Mouse (Mus musculus) left cerebral cortex, adult 18-20 months (tissue): ENCODE data around the gene Gbx2. TPM values are rescaled to one million over a fixed set of nuclear protein-coding genes. Genes with fewer than 3 reads are reported as not detected.

ENCODE experiments used
- DNase-seq, 2 experiments: peaks; one replicate each; pipeline ENCODE4 v3.0.0; 2021 to 2022; ENCODE audit warnings: low spot score in 2 of 2, mixed read lengths in 1 of 2
- total RNA-seq, 2 experiments: library from RNA; stranded (reverse); gene quantifications; 2 replicates each; pipeline ENCODE4 v1.2.3; 2021

Gbx2 gene
- total RNA-seq, 2 experiments from 2014 or later, result 0.21 to 0.89 TPM

DNA sequence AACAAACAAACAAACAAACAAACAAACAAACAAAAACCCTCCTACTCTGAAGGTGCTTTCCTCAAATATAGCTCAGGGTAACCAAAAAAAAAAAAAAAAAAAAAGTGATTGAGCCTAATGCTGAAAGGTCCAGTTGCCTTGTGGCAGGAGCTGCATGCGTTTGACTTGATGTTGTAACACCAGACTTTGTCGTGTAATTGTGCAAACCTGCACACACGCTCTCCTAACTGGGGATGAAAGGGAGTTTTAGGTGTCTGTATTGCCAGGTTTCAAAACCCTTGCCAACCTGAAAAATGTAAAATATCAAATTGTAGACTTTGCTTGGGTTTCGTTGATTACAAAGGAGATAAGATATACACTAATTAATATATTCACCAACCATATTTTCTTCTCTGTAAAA is 17.4 kb downstream of the Gbx2 start:
- no peak for DNase-seq

DNA sequence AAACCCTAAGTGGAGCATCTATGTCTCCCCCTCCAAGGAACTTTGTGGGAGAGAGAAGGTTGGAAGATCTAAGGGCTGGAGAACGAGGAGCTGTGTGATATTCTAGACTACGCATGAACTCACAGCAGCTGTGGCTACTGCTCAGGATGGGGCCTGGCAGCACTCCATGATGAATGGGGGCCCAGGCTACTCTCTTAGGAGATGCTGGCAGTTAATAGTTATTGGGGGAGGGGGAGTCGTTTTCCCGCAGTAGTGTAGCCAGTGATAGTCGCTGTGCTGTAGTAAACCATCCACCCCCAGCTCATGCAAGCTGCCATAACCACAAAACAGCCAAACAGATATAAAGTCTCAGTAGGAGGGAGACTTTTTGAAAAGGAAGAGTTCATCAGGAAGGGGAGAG is 18.6 kb downstream of the Gbx2 start:
- no peak for DNase-seq

DNA sequence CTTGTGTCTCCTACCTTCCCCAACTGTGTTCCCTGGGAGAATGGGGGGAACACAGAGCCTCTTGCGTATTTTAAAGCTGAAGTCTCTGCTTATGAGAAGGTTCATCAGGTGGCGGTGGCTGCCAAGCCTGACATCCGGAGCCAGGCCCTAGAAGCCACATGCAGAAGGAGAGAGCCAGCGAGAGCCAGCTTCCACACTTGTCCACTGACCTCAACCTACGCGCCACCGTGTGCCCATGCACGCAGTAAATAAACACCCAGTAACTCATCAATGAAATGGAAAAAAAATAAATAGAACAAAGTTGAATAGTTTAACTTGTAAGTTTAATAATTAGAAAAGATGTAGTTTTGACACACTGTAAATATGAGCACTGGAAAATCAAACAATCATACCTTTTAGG is 21.2 kb downstream of the Gbx2 start:
- no peak for DNase-seq

DNA sequence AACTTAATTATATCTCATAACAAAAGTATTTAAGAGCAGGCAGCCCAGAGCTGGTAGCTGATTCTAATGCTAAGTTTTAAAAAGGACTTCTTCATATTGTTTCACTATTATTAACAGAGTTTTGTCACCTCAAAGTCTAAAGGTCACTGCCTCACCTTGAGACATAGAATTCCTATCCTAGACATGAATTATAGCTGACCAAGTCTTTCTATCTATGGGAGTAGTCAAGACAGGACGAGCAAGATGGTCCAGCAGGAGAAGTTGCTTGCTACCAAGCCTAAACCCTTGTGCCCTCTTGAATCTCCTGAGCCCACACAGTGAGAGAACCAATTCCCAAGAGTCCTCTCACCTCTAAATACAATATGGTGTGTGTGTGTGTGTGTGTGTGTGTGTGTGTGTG is 28.3 kb downstream of the Gbx2 start:
- DNase-seq, result no peak

DNA sequence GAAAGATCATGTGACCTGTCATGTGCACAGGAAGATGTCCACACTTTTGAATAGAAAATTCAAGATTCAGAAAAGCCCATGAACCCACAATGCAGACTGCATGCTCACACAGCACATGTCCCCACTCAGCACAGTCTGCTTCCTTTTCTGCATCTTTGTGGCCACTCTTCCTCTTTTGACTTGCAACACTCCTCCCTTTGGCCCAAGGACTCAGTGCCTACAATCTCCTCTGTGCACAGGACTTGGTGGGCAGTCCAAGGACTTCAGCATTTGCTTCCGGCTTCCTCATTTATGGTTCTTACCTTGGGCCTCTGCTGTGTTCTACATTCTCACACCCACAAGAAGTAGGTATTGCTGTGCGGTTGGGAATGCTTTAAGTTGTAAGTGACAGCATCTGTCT is 28.7 kb downstream of the Gbx2 start:
- no peak for DNase-seq

DNA sequence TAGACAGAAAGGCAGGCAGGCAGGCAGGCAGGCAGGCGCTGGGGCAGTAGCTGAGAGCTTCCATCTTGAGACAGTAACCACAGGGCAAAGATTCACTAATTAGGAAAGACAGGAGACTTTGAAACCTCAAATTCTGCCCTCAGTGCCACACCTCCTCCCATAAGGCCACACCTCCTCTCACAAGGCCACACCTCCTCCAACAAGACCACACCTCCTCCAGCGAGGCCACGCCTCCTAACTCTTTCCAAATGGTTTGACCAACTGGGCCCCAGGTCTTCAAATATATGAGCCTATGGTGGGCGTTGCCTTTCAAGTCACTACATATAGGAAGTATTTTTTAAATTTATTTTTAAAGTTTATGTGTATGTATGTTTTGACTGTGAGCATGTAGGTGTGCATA is 29.6 kb downstream of the Gbx2 start:
- DNase-seq, result no peak

DNA sequence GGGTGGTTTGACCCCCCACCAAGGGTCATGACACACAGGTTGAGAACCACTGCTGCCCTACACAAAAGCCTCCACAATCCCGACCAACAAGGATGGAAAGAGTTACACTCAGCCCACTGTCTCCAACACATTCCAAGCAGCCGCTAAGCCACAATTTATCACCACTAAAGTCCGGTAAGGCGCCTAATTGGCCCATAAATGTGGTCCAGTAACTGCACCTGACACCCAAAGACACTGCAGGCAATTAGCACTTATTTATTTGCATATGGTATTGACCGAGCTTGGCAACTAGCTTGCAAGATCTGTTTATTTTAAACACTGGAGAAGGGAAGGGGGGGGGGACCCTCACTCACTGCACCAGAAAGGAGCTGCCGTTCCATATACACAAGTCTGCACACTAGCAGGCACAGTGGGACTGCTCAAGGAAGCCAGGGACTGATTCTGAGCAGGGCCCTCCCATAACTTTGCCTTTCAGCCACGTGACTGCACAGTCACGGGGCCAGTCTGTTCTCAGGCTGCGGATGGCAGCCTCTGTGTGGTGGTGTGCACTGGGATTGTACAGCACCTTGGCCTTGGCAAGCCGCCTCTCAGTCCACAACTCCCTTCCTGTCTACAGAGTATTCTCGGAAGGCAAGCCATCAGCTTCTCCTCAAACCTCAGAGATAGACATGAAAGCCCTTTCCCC is 31.1 kb downstream of the Gbx2 start:
- DNase-seq, result no peak

DNA sequence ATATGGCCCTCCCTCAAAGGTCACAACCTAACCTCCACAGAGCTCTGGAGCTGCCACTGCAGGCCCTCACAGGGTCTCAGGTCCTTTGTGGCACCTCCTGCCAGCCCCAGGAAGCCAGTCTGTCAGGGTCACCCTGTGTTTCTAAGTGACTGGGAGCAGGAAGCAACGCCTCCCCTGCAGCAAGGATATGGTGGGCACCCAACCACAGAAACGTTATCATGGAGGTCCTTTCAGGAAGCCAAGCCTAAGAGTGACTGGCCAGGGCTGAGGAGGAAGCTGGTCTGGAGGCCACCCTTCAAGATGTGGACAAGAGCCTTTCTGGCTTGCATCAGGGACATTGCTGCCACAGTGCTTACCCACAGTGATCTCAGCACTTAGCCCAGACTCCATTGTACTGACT is 31.9 kb downstream of the Gbx2 start:
- no peak for DNase-seq

DNA sequence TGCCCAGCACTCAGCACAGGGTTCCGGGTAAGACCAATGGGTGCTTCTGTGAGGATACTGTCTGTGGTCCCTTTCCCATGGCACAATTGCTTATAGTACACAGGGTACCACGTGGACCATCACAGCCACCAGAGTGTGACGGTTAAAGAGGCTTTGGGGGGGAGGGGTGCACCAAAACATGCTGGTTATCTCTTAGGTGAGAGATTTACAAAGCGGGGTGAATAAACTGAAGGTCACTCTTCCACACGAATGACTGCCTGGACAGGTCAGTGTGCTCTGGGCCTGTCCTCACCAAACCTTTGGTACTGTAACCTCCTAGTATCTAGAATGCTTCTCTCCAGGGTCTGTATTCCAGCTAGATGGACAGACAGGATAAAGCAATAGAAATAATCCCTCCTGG is 35.2 kb downstream of the Gbx2 start:
- no peak for DNase-seq

DNA sequence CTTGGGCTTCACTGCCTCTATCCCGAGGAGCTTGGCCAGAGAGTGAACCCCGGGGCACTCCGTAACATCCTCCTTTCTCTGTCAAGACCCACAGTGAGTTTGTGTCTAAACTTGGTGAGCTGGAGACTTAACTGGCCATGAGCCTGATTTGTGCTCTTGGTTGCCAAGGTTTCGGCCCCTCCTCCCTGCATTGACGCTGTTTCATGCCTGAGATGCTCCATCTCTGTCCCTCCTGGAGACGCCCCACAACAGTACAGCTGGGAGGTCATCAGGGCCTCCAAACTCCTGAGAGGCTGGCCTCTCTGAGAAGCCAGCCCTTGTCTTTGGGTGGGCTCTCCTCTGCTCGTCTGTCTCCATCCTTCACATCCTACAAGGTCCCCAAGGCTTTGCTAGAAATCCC is 38.7 kb downstream of the Gbx2 start:
- DNase-seq, result no peak

DNA sequence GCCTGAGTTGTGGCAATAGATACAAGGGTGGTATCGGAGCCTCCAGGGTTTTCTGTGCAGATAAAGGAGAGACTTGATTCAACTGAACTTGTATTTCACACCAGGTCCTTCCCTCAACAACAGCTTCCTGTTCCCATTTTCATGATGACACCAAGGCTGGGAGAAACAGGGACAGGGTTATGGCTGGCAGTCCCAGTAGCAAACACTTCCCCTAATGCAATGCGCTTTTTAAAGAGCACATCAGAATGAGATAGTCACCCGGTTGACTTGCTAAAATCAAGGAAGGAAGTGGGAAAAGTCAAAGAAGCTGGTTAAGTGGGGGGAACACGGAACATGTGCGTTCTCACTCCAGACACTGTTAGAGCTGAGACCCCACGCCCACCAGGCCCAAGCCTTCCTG is 39.6 kb downstream of the Gbx2 start:
- DNase-seq, result no peak

DNA sequence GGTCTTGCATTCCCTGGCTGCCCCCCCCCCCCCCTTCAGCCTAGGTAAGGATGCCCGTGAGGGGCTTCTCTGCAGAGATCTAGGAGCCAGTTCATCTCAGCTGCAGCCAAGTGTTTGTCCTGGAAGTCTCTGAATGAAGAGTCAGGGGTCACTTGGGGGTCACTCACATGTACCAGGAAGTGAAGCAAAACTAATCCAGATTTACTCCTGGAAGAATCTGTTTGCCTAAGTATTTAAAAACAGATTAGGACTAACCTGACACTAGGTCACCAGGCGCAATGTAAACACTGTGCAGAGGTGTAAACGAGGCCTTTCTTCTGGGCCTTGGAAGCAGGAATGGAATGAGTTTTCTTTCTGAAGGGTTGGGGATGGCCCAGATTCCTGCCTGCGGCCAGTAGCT is 45.3 kb downstream of the Gbx2 start:
- DNase-seq, result no peak

DNA sequence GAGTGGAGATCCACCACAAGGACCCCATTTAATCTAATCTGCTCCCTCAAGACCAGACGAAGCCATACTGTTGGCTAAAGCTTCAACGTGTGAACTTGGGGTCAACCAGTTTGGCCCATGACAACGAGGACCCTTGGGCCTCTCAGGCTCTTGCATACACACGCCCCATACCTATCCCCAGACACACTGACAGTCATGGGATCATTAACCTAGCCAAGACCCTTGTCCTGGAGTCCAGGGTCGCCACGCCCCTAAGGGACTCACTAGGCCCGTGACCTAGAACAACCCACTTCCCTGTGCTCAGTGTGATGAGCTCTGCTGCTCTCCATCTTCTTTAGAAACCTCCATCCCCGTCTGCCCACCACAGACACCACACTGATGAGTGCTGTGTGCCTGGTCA is 46.6 kb downstream of the Gbx2 start:
- DNase-seq, result no peak

DNA sequence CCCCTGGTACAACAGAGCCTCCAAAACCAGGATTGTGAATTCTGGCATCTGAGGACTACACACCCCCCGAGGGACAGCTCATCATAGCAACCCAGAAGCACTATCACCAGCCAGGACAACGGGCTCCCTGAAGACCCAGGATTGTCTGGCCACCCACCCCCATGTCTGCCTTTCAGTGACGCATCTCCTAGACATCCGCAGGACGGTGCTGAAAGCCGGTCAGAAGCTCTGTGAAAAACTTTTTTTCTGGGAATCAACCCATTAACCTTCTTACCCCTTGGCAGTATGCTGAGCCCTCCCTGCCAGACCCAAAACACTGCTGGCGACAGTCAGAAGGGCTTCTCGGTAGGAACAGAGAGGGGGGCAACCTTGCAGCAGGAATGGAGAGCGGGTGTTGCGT is 50.1 kb downstream of the Gbx2 start:
- DNase-seq, result no peak

DNA sequence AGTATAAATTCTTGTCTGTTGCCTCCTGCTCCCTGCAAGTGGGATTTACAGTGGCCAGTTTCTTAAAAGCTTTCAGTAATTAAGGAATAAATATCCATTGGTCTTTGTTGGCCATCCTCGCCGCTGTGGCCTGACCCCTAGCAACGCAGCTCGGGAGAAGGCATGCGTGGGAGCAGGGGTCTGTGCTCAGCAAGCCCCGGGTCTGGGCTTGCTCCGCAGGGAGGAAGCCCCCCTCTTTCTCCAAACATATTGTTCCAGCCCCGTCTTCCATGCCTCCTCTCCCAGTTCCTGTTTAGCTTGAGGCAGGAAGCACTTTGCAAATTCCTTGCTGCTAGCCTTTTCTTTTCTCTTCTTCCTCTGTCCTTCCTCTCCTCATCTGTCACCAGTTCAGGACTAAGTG is 50.8 kb downstream of the Gbx2 start:
- DNase-seq, result no peak

DNA sequence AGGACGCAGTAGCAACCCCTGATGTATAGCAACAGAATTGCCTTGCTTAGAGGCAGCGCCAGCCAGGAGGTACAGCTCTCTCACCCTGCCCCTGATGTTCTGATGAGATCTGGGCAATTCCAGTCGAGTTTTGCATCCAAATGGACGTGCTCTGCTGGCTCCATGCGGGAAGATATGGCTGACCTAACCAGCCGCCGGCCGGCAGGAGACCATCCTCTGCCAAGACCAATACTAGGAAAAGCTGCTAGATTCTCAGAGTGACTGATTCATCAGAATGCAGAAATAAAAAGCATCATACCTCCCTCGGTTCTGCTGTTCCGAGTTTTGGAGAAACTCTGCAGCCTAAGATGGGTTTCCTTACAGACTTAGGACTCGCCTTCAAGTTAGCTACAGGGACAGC is 52.5 kb downstream of the Gbx2 start:
- DNase-seq, result peak in 1 of 2 experiments; percentile 5

Other genes starting within 250 kb of the Gbx2 start
- under 1 TPM; 0.84 to 0.98 TPM for gene Asb18, start 83.5 kb upstream of the Gbx2 start, total RNA-seq
- gene Iqca, start 222.2 kb upstream of the Gbx2 start, total RNA-seq, result under 1 TPM; 0.52 to 0.65 TPM